Mouse (Mus musculus): ENCODE data around the gene Plekha8.

DNA sequence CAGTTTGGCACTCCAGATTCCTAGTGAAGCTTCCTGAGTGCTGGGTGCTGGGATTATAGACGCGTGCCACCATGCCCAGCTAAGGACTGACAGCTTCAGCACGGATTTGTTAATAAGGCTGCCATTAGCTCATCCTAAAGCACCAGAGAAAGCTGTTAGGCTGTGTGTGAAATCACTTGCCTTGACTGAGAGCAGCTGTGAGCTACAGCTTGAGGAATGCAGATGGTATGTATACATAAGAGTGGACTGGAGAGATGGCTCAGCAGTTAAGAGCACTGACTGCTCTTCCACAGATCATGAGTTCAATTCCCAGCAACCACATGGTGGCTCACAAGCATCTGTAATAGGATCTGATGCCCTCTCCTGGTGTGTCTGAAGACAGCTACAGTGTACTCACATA is 22.5 kb downstream of the Plekha8 start:
- no peak for TF ChIP-seq POLR2A (IDR thresholded peaks at IDR 0.05; ENCODE audit: low read depth, low read length)
- TF ChIP-seq CTCF (IDR thresholded peaks at IDR 0.05; ENCODE audit: borderline replicate concordance, insufficient read depth, low read length) = no peak

Measured in embryonic fibroblast, embryonic 13.5 days (primary cell).